In genomic region chr19:21777171-21777731, GRCm38 (mm10) we compare ENCODE assay signal across 8 mouse cellular contexts. TPM values are rescaled to one million over a fixed set of nuclear protein-coding genes. Genes with fewer than 3 reads are reported as not detected.
DNase-seq lines count a peak whose midpoint lies in the region; ATAC-seq and TF ChIP-seq lines count a peak whose summit lies in the region.

No protein-coding gene starts in this region.

- H3K27me3 ChIP-seq in E14TG2a.4 (ENCODE audit: insufficient read depth, low read length) = peaks cover 8% of the 10 kb centered on the region; the same call in 1 of the 2 replicates
- H3K27me3 ChIP-seq in embryonic facial prominence, embryonic 14.5 days (replicated peaks; ENCODE audit: control insufficient read depth, insufficient read depth, low read length) = no peaks in the 10 kb centered on the region
- H3K27me3 ChIP-seq in heart, postnatal 0 days (ENCODE audit: control insufficient read depth, insufficient read depth, low read length) = no peaks in the 10 kb centered on the region

- peak overlapping the region; percentile 56 for H3K4me2 ChIP-seq in embryonic facial prominence, embryonic 14.5 days (ENCODE audit: low read depth, low read length)
- H3K4me2 ChIP-seq in heart, postnatal 0 days (ENCODE audit: low read depth, low read length) = peak overlapping the region; percentile 59

- H3K9me3 ChIP-seq in E14TG2a.4 (ENCODE audit: low read length) = no peaks in the 10 kb centered on the region
- H3K9me3 ChIP-seq in embryonic facial prominence, embryonic 14.5 days (ENCODE audit: control insufficient read depth, low read length) = no peaks in the 10 kb centered on the region
- no peaks in the 10 kb centered on the region for H3K9me3 ChIP-seq in heart, postnatal 0 days (replicated peaks; ENCODE audit: control insufficient read depth, low read length)

- peaks cover 23% of the 10 kb centered on the region for H3K36me3 ChIP-seq in E14TG2a.4 (ENCODE audit: insufficient read depth, low read length)
- H3K36me3 ChIP-seq in embryonic facial prominence, embryonic 14.5 days (ENCODE audit: control insufficient read depth, insufficient read depth, low read length) = no peaks in the 10 kb centered on the region
- no peaks in the 10 kb centered on the region for H3K36me3 ChIP-seq in heart, postnatal 0 days (replicated peaks; ENCODE audit: control insufficient read depth, insufficient read depth, low read length)

- H3K4me1 ChIP-seq in E14TG2a.4 (replicated peaks; ENCODE audit: low read depth, low read length) = peaks cover 56% of the 10 kb centered on the region
- H3K4me1 ChIP-seq in embryonic facial prominence, embryonic 14.5 days (ENCODE audit: control insufficient read depth, insufficient read depth, low read length) = peaks cover 32% of the 10 kb centered on the region
- H3K4me1 ChIP-seq in heart, postnatal 0 days (ENCODE audit: control insufficient read depth, insufficient read depth) = peaks cover 36% of the 10 kb centered on the region

- peak; percentile 65 for DNase-seq in adrenal gland, postnatal 10 days
- DNase-seq in embryonic facial prominence, embryonic 14.5 days (ENCODE audit: low spot score) = no peak
- peak; percentile 57 for DNase-seq in heart, postnatal 0 days (ENCODE audit: low spot score)
- peak; percentile 42 to 69 for DNase-seq in kidney, postnatal 36 days
- peak; percentile 42 to 74 for DNase-seq in spleen, postnatal 4 days (ENCODE audit: low spot score in 2 of 2)
- DNase-seq in urinary bladder, postnatal 10 days (ENCODE audit: low spot score) = no peak

- no peak overlapping the region for H3K27ac ChIP-seq in embryonic facial prominence, embryonic 14.5 days (replicated peaks; ENCODE audit: low read depth, low read length)
- H3K27ac ChIP-seq in heart, postnatal 0 days (ENCODE audit: low read depth) = no peak overlapping the region

- 18% methylated on average over 20 of the region's 20 CpGs for WGBS in embryonic facial prominence, embryonic 14.5 days
- WGBS in heart, postnatal 0 days = 21% methylated on average over 20 of the region's 20 CpGs

- H3K4me3 ChIP-seq in E14TG2a.4 (replicated peaks; ENCODE audit: low read length) = peak overlapping the region; percentile 52; the same call in 1 of the 2 replicates
- no peak overlapping the region; the same call in 1 of the 2 replicates for H3K4me3 ChIP-seq in embryonic facial prominence, embryonic 14.5 days (ENCODE audit: low read depth, low read length)
- H3K4me3 ChIP-seq in heart, postnatal 0 days (ENCODE audit: low read depth, low read length) = peak overlapping the region; percentile 8; the same call in 1 of the 2 replicates

- ATAC-seq in embryonic facial prominence, embryonic 14.5 days (ENCODE audit: low read depth) = no peak
- peak; percentile 6 for ATAC-seq in heart, postnatal 0 days (ENCODE audit: insufficient read depth, low read depth)
- ATAC-seq in megakaryocyte-erythroid progenitor cell, adult 5-6 weeks (replicated peaks; ENCODE audit: low FRiP score, low TSS enrichment, poor library complexity, severe bottlenecking) = 0 out of 2 replicates have a peak, but pooled peaks have one; percentile 38

- no peak overlapping the region for H3K9ac ChIP-seq in embryonic facial prominence, embryonic 14.5 days (ENCODE audit: low read depth, low read length)
- no peak overlapping the region for H3K9ac ChIP-seq in heart, postnatal 0 days (replicated peaks; ENCODE audit: low read depth, low read length)

- peak; percentile 50 for TF ChIP-seq CTCF in E14TG2a.4 (conservative IDR thresholded peaks at IDR 0.05; ENCODE audit: low read length)
- peak; percentile 28 for TF ChIP-seq CTCF in heart, postnatal 0 days (IDR thresholded peaks at IDR 0.05; ENCODE audit: low read depth)

- TF ChIP-seq EP300 in heart, postnatal 0 days (IDR thresholded peaks at IDR 0.05; ENCODE audit: low read depth) = no peak

RNA-seq across cellular contexts. Expression of gene Cemip2, which starts 0.9 kb away (rescaled TPM):
- 10 to 100 TPM; 23.4 to 25.9 TPM for total RNA-seq in adrenal gland, postnatal 10 days (2021)
- polyA plus RNA-seq in embryonic facial prominence, embryonic 14.5 days (2014; fragmentation: Nextera tagmentation; extraction: Ambion mirVana) = 33.8 and 34.7 TPM in 2 replicates
- 55.8 and 58.8 TPM in 2 replicates for total RNA-seq in heart, postnatal 0 days (2014; rRNA removed; ENCODE audit: low replicate concordance)
- polyA plus RNA-seq in heart, postnatal 0 days (2015; fragmentation: Nextera tagmentation; extraction: Ambion mirVana) = 19.1 and 20.2 TPM in 2 replicates
- 1.1 and 3.8 TPM in 2 replicates for total RNA-seq in megakaryocyte-erythroid progenitor cell, adult 5-6 weeks (2014; fragmentation: Nextera tagmentation)
- total RNA-seq in megakaryocyte-erythroid progenitor cell, adult 5-6 weeks (2017) = 3.3 and 4.6 TPM in 2 replicates

Comparison
In these comparisons a context has a peak if more than half of its experiments do, and no peak if none do; other contexts are left out.
1. DNase-seq: peak in adrenal gland, postnatal 10 days (single experiment), heart, postnatal 0 days (single experiment), kidney, postnatal 36 days (2 of 2) and spleen, postnatal 4 days (2 of 2); none in embryonic facial prominence, embryonic 14.5 days (single experiment) and urinary bladder, postnatal 10 days (single experiment).
2. RNA of gene Cemip2, which starts 0.9 kb away (total RNA-seq): 55.8 to 58.8 TPM in heart, postnatal 0 days and 23.4 to 25.9 TPM in adrenal gland, postnatal 10 days; 1.1 to 4.6 TPM in megakaryocyte-erythroid progenitor cell, adult 5-6 weeks; every median in the first group is over 4 times any median in the second.